Mouse (Mus musculus): ENCODE data around the gene Carmil1. TPM values are rescaled to one million over a fixed set of nuclear protein-coding genes. Genes with fewer than 3 reads are reported as not detected.

Carmil1 gene
- polyA plus RNA-seq, 1 experiment from 2014 or later = 51.6 TPM

DNA sequence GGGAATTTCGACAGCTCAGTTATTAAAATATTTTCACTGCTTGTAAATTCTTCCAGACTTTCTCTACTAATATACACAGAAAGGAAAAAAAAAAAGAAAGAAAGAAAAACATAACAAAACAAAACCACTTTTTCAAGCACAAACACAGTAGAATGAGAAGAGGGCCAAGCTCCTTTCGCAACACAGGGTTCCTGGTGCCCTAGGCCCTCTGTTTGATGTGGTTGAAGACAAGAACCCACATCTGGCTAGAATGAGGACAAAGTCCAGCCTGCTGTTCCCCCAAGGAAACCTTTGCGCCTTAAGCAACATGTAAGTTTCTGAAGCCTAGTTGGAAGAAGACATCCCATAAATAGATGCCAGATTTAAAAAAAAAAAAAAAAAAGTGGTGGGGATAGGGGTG lies 85.2 kb downstream of the Carmil1 start:
- Histone ChIP-seq H3K4me3 (replicated peaks) (no peak overlapping the region), H3K9me3 (replicated peaks) (0 out of 2 replicates have a peak, but pooled peaks cover 3% of the 10 kb centered on the region), H3K27ac (no peak overlapping the region), H3K9ac (no peak overlapping the region), H3K27me3 (no peaks in the 10 kb centered on the region), H3K4me2 (no peak overlapping the region), H3K36me3 (no peaks in the 10 kb centered on the region), H3K4me1 (peaks cover 18% of the 10 kb centered on the region; the same call in 1 of the 2 replicates)
- 77% methylated on average over 3 of the region's 3 CpGs for WGBS
- ATAC-seq (replicated peaks; ENCODE audit: low FRiP score) = no peak

DNA sequence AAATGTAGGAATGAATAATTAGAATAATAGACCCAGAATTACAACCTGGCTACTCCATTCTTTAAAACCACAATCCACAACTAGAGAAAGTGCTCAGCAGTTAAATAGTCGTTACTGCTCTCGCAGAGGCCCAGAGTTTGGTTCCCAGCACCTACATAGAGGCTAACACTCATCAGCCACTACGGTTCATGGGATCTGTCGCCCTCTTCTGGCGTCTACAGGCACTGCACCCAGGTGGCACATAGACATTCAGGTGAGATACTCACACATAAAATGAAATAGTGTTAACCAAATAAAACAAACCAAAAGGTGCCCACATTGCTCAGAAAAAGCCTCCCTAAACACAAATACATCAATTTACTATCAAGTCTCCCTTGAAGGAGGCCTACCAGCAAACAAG lies 86.6 kb downstream of the Carmil1 start:
- Histone ChIP-seq H3K4me1 (peaks cover 6% of the 10 kb centered on the region; the same call in 1 of the 2 replicates), H3K9me3 (replicated peaks) (0 out of 2 replicates have a peak, but pooled peaks cover 3% of the 10 kb centered on the region), H3K4me3 (replicated peaks) (no peak overlapping the region), H3K4me2 (no peak overlapping the region), H3K27me3 (no peaks in the 10 kb centered on the region), H3K9ac (no peak overlapping the region), H3K27ac (no peak overlapping the region), H3K36me3 (no peaks in the 10 kb centered on the region)
- 86% methylated on average over 5 of the region's 5 CpGs for WGBS
- no peak for ATAC-seq (replicated peaks; ENCODE audit: low FRiP score)

DNA sequence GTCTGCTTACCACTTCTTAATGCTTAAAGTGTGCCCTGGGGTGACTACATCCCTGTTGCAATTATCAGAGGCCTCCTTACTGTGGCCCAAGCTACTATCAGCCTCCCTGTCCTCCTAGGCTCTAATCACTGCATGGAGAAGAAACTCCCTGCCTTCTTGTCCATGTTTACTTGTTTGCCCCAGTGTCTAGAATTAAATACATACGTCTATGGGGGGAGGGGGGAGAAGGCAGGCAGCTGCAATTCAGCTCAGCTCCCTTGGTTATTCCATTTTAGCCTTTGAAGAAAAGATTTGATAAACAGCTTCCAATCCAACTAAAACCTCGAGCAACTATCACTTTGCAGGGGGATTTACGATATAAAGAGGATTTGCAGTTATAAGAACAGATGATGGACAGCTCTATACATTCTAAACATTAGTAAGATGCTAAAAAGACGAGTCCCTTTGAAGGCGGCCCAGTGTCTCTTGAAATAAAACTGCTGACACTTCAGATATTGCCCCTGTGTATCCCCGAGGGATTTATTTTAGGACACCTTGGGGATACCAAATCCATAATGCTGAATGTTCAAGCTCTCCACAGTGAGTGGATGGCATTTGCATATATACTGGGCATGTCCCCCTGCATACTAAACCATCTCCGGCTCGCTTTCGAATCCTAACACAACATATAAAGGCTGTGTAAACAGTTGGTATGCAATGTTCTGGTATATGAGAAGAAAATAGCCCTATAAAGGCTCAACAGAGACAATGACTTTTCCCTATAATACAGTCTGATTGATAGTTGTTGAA lies 89.5 kb downstream of the Carmil1 start:
- Histone ChIP-seq H3K4me1 (0 out of 2 replicates have a peak, but pooled peaks cover 5% of the 10 kb centered on the region), H3K27ac (no peak overlapping the region), H3K27me3 (no peaks in the 10 kb centered on the region), H3K9ac (no peak overlapping the region), H3K36me3 (no peaks in the 10 kb centered on the region), H3K4me2 (no peak overlapping the region), H3K9me3 (replicated peaks) (0 out of 2 replicates have a peak, but pooled peaks cover 3% of the 10 kb centered on the region), H3K4me3 (replicated peaks) (no peak overlapping the region)
- ATAC-seq (replicated peaks; ENCODE audit: low FRiP score) = no peak
- WGBS = 82% methylated on average over 9 of the region's 9 CpGs

GRCm38 (mm10) chr13:24187026-24187425 lies 93.6 kb downstream of the Carmil1 start:
- Histone ChIP-seq H3K4me2 (no peak overlapping the region), H3K9ac (no peak overlapping the region), H3K27me3 (no peaks in the 10 kb centered on the region), H3K9me3 (replicated peaks) (no peaks in the 10 kb centered on the region), H3K4me1 (peaks cover 9% of the 10 kb centered on the region), H3K27ac (no peak overlapping the region), H3K4me3 (replicated peaks) (no peak overlapping the region), H3K36me3 (no peaks in the 10 kb centered on the region)
- ATAC-seq (replicated peaks; ENCODE audit: low FRiP score) = no peak
- 48% methylated on average over 2 of the region's 2 CpGs for WGBS

DNA sequence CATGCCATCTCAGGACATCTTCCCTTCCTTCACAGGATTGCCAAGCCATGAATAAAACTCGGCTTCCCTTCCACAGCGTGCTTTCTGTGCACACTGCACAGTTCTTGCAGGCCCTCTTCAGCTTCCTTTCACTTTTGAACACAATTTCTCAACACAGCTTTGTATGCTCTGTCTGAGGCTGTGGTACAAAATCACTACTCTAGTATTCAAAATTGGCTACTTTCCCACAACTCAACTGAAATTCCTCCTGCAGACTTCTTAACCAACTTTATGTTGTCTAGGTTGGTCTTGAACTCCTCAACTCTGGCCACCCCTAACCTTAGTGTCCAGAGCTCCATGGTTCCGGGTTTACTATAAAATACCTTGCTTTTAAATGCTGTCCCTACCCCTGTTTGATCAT lies 95.0 kb downstream of the Carmil1 start:
- no peak for ATAC-seq (replicated peaks; ENCODE audit: low FRiP score)
- Histone ChIP-seq H3K9me3 (replicated peaks) (no peaks in the 10 kb centered on the region), H3K4me1 (peaks cover 9% of the 10 kb centered on the region), H3K9ac (no peak overlapping the region), H3K4me2 (no peak overlapping the region), H3K36me3 (no peaks in the 10 kb centered on the region), H3K27me3 (no peaks in the 10 kb centered on the region), H3K27ac (no peak overlapping the region), H3K4me3 (replicated peaks) (no peak overlapping the region)
- WGBS = 77% methylated on average over 3 of the region's 3 CpGs

GRCm38 (mm10) chr13:24182878-24183277 lies 97.7 kb downstream of the Carmil1 start:
- peak; percentile 31; the same call in 1 of the 2 replicates for ATAC-seq (replicated peaks; ENCODE audit: low FRiP score)
- Histone ChIP-seq H3K4me3 (replicated peaks) (no peak overlapping the region), H3K9me3 (replicated peaks) (no peaks in the 10 kb centered on the region), H3K36me3 (no peaks in the 10 kb centered on the region), H3K9ac (no peak overlapping the region), H3K27me3 (no peaks in the 10 kb centered on the region), H3K4me1 (peaks cover 20% of the 10 kb centered on the region), H3K4me2 (no peak overlapping the region), H3K27ac (peak overlapping the region; percentile 51; the same call in 1 of the 2 replicates)
- WGBS = 39% methylated on average over 6 of the region's 6 CpGs

GRCm38 (mm10) chr13:24179538-24179937 lies 101.1 kb downstream of the Carmil1 start:
- WGBS = 89% methylated on average over 10 of the region's 10 CpGs
- no peaks in the 10 kb centered on the region for H3K27me3 ChIP-seq
- H3K9me3 ChIP-seq (replicated peaks) = no peaks in the 10 kb centered on the region
- peaks cover 18% of the 10 kb centered on the region for H3K4me1 ChIP-seq
- no peak overlapping the region for H3K9ac ChIP-seq
- H3K36me3 ChIP-seq = no peaks in the 10 kb centered on the region
- no peak overlapping the region for H3K27ac ChIP-seq
- no peak for ATAC-seq (replicated peaks; ENCODE audit: low FRiP score)
- no peak overlapping the region for H3K4me2 ChIP-seq
- no peak overlapping the region for H3K4me3 ChIP-seq (replicated peaks)

DNA sequence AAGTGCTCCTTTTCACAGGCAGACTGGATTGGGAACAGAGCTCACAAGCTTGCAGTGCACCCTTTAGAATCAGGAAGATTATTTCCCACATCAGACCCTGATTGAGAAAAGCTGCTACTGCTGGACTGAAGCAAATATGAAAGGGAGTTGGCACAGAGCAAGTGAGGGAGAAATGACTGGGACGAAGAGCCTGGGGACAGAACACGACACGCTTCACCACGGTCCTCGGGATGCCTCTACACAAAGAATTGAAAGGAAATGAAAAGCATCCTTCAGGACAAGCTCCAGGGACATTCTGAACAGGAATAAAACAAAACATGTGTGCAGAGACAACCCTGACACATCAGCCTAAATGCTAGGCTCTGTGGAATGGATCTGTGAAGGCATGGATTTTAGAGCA lies 103.0 kb downstream of the Carmil1 start:
- Histone ChIP-seq H3K9me3 (replicated peaks) (no peaks in the 10 kb centered on the region), H3K27ac (no peak overlapping the region), H3K27me3 (no peaks in the 10 kb centered on the region), H3K4me1 (peaks cover 12% of the 10 kb centered on the region), H3K4me2 (no peak overlapping the region), H3K36me3 (no peaks in the 10 kb centered on the region), H3K9ac (no peak overlapping the region), H3K4me3 (replicated peaks) (no peak overlapping the region)
- 68% methylated on average over 5 of the region's 5 CpGs for WGBS
- ATAC-seq (replicated peaks; ENCODE audit: low FRiP score) = no peak

DNA sequence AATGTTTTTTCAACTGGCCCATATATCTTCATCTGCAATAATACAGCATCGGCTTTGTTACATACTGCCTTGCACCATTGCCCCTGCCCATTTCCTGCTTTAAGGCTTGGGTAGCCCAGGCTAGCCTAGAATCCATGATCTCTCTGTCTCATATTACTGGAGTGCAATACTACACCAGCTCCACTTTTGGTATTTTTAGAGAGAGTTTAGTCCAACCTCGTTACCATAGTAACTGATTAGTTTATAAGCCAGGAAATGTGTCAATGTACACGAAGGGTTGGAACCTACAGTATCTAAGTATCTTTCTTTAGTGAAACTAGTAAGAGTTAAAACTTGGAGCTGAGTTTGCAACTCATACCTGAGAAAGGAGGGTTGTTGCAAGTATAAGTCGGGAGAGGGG lies 103.8 kb downstream of the Carmil1 start:
- H3K9ac ChIP-seq = no peak overlapping the region
- peaks cover 12% of the 10 kb centered on the region for H3K4me1 ChIP-seq
- ATAC-seq (replicated peaks; ENCODE audit: low FRiP score) = no peak
- H3K4me3 ChIP-seq (replicated peaks) = no peak overlapping the region
- 56% methylated on average over 4 of the region's 4 CpGs for WGBS
- H3K9me3 ChIP-seq (replicated peaks) = no peaks in the 10 kb centered on the region
- no peaks in the 10 kb centered on the region for H3K36me3 ChIP-seq
- H3K27me3 ChIP-seq = no peaks in the 10 kb centered on the region
- H3K27ac ChIP-seq = no peak overlapping the region
- H3K4me2 ChIP-seq = no peak overlapping the region

GRCm38 (mm10) chr13:24169658-24170057 lies 110.9 kb downstream of the Carmil1 start:
- Histone ChIP-seq H3K27ac (no peak overlapping the region), H3K4me1 (no peaks in the 10 kb centered on the region), H3K4me2 (no peak overlapping the region), H3K36me3 (peaks cover 3% of the 10 kb centered on the region; the same call in 1 of the 2 replicates), H3K4me3 (replicated peaks) (no peak overlapping the region), H3K9me3 (replicated peaks) (no peaks in the 10 kb centered on the region), H3K27me3 (no peaks in the 10 kb centered on the region), H3K9ac (no peak overlapping the region)
- 84% methylated on average over 1 of the region's 1 CpGs for WGBS
- ATAC-seq (replicated peaks; ENCODE audit: low FRiP score) = no peak

DNA sequence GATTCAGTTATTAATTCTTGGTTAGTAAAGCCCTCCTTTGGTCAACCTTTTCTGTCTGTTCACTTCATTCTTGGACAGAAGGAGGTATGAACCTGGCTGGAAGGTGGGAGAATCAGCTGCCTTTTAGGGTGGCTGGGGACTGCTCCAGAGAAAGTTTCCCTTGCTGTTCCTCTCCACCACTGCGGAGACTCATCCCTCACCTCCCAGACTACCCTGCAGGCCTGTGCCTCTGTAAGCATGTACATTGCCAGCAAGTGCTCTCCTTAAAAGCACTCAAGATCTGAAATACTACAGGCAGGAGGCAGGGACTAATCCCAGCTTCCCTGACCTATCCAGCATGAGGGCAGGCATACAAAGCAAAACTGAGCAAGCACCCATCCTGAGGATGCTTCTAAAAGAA lies 117.2 kb downstream of the Carmil1 start:
- H3K4me2 ChIP-seq = no peak overlapping the region
- no peaks in the 10 kb centered on the region for H3K27me3 ChIP-seq
- no peaks in the 10 kb centered on the region for H3K9me3 ChIP-seq (replicated peaks)
- peaks cover 14% of the 10 kb centered on the region for H3K36me3 ChIP-seq
- no peak for ATAC-seq (replicated peaks; ENCODE audit: low FRiP score)
- H3K4me3 ChIP-seq (replicated peaks) = no peak overlapping the region
- 91% methylated on average over 1 of the region's 1 CpGs for WGBS
- H3K9ac ChIP-seq = no peak overlapping the region
- H3K4me1 ChIP-seq = no peaks in the 10 kb centered on the region
- no peak overlapping the region for H3K27ac ChIP-seq

- Histone ChIP-seq H3K9ac (no peak overlapping the region), H3K9me3 (replicated peaks) (no peaks in the 10 kb centered on the region), H3K36me3 (peaks cover 14% of the 10 kb centered on the region), H3K4me2 (no peak overlapping the region), H3K27ac (no peak overlapping the region), H3K27me3 (no peaks in the 10 kb centered on the region), H3K4me3 (replicated peaks) (no peak overlapping the region), H3K4me1 (no peaks in the 10 kb centered on the region)
- ATAC-seq (replicated peaks; ENCODE audit: low FRiP score) = no peak
- 92% methylated on average over 4 of the region's 4 CpGs for WGBS
These were observed 119.5 kb downstream of the Carmil1 start for GRCm38 (mm10) chr13:24161105-24161504.

All from kidney, embryonic 15.5 days (tissue).